Mouse (Mus musculus) hindbrain, postnatal 0 days (tissue): ENCODE results near the gene Epb41. TPM values are rescaled to one million over a fixed set of nuclear protein-coding genes. Genes with fewer than 3 reads are reported as not detected.
A peak's percentile ranks its signal among the peaks of the same experiment; 100 is the strongest.

ENCODE experiments used
- ATAC-seq: fragments of 200-750 bp; cut with Nextera tagmentation; 2 replicates; pipeline ENCODE4 v1.8.0; 2017; ENCODE audit warnings: mild to moderate bottlenecking, moderate TSS enrichment, moderate library complexity
- DNase-seq: peaks from one replicate; pipeline ENCODE4 v3.0.0-alpha.2; 2015; ENCODE audit warnings: low spot score
- H3K27ac ChIP-seq: fragments of 300-500 bp; sonication (generic); 2 replicates; pipeline ENCODE4 v1.5.1; 2014; ENCODE audit warnings: mild to moderate bottlenecking
- H3K27me3 ChIP-seq: fragments of 300-500 bp; sonication (generic); 2 replicates; pipeline ENCODE4 v1.6.1; 2014; ENCODE audit warnings: low read length, mixed read lengths; ENCODE audit not compliant: insufficient read depth
- H3K36me3 ChIP-seq: fragments of 300-500 bp; sonication (generic); 2 replicates; pipeline ENCODE4 v1.6.1; 2014; ENCODE audit warnings: low read length, mixed read lengths; ENCODE audit not compliant: insufficient read depth
- H3K4me1 ChIP-seq: fragments of 300-500 bp; sonication (generic); 2 replicates; pipeline ENCODE4 v1.6.1; 2014; ENCODE audit warnings: antibody characterized with exemption, low read length, mixed read lengths; ENCODE audit not compliant: insufficient read depth
- H3K4me2 ChIP-seq: fragments of 300-500 bp; sonication (generic); 2 replicates; pipeline ENCODE4 v1.6.1; 2014; ENCODE audit warnings: low read depth, mild to moderate bottlenecking, low read length, moderate library complexity, mixed read lengths
- H3K4me3 ChIP-seq: fragments of 300-500 bp; sonication (generic); 2 replicates; pipeline ENCODE4 v1.5.1; 2014; ENCODE audit warnings: low read length
- H3K9ac ChIP-seq: fragments of 300-500 bp; sonication (generic); replicated peaks from 2 replicates; pipeline ENCODE4 v1.6.1; 2014; ENCODE audit warnings: mild to moderate bottlenecking, low read length, moderate library complexity, mixed read lengths
- H3K9me3 ChIP-seq: fragments of 300-500 bp; sonication (generic); 2 replicates; pipeline ENCODE4 v1.6.1; 2016; ENCODE audit warnings: low read length, mixed read lengths
- CTCF ChIP-seq: IDR thresholded peaks from 2 replicates; pipeline ENCODE4 v1.5.1; 2016; ENCODE audit warnings: antibody characterized with exemption, control low read depth, low read depth
- WGBS: fragments of 180-500 bp; shearing (Covaris S2); extraction: QIAGEN DNeasy Blood & Tissue Kit; methylation state at CpG from one replicate; pipeline ENCODE4 v1.1.7; 2014; 5-methylcytosine and 5-hydroxymethylcytosine counted together
- polyA plus RNA-seq: library from polyadenylated mRNA; unstranded; fragments of >200 nt; fragmentation: Nextera tagmentation; extraction: Ambion mirVana; gene quantifications from 2 replicates; pipeline ENCODE4 v1.2.1, GENCODE M21; 2015
- total RNA-seq: library from RNA; depleted of rRNA; stranded (reverse); fragments of >200 nt; gene quantifications from 2 replicates; pipeline ENCODE4 v1.2.3, GENCODE M21; 2014; rRNA removed

Gene Epb41
- total RNA-seq: 69.7 and 70.1 TPM in 2 replicates
- 33.3 and 33.7 TPM in 2 replicates for polyA plus RNA-seq

DNA sequence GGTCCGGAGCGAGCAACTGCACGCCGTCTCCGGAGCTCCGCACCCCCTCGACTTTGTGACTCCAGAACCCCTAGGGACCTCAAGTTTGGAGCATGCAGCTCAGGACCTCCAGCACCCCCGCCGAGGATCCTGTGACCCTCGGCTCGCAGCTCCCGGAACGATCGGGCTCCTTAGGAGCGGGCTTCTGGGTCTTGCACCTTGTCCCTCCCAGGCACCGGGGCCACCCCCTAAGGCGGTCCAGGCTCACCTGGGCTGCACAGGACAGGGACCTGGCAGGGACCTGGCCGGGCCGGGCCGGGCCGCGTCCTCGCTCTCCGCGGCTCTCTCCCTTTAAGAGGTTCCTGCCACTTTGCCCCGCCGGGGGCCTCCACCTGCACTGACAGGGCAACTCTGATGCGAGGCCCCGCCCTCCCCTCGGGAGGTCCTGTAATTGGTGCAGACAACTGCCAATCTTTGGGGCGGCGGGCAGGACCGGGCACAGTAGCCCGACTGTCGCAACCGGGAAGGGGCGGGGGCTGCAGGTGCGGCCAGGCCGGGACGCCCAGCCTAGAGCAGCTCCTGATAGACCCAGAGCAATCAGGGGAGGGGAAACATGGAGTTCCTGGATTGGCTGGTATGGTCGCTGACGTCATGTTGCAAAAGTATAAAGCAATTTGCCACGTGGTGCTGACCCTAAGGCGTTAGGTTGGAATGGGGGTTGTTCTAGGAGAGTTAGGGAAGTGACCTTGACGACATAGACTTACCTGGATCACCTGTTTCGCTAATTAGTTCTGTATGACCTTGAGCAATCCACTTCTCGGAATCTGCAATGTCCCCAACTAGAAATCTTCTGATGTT lies at the start of gene Epb41:
Gene Epb41 (minus strand): TSS at position 389 of the 837 bp plus-strand sequence.
- Histone ChIP-seq H3K27me3 (peaks cover 4% of the 10 kb centered on the region; the same call in 1 of the 2 replicates), H3K4me1 (peaks cover 10% of the 10 kb centered on the region; the same call in 1 of the 2 replicates), H3K27ac (no peak within 1 kb of the TSS), H3K4me2 (peak within 1 kb of the TSS; percentile 100), H3K9me3 (no peaks in the 10 kb centered on the region), H3K9ac (peak within 1 kb of the TSS; percentile 63), H3K4me3 (peak within 1 kb of the TSS; percentile 73), H3K36me3 (no peaks in the 10 kb centered on the region)
- ATAC-seq (peak; percentile 93), DNase-seq (peak; percentile 87)
- no peak for TF ChIP-seq CTCF
- 2% methylated on average over 44 of the region's 47 CpGs for WGBS

DNA sequence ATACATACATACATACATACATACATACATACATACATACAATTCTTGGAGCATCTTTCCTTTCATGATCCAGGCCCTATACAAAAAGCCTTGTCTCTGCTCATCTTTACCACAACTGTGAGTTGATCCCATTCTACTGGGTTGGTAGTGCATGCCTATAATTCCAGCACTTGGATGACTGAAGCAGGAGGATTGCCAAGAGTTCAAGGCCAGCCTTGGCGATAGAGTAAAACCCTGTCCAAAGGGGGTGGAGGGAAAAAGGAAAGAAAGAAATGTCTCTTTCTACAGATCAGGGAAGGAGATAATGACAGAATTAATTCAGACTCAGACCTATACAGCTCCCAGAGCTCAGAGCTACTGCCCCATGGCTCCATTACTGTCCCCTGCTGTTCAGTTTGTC lies 48.0 kb upstream of the Epb41 start:
- H3K9ac ChIP-seq: no peak overlapping the region
- no peak for TF ChIP-seq CTCF
- H3K9me3 ChIP-seq: no peaks in the 10 kb centered on the region
- no peaks in the 10 kb centered on the region for H3K4me1 ChIP-seq
- no peaks in the 10 kb centered on the region for H3K27me3 ChIP-seq
- no peak overlapping the region for H3K4me3 ChIP-seq
- no peak for DNase-seq
- no peak for ATAC-seq
- H3K27ac ChIP-seq: no peak overlapping the region
- no peaks in the 10 kb centered on the region for H3K36me3 ChIP-seq
- no peak overlapping the region for H3K4me2 ChIP-seq
- WGBS: 70% methylated on average over 1 of the region's 1 CpGs

DNA sequence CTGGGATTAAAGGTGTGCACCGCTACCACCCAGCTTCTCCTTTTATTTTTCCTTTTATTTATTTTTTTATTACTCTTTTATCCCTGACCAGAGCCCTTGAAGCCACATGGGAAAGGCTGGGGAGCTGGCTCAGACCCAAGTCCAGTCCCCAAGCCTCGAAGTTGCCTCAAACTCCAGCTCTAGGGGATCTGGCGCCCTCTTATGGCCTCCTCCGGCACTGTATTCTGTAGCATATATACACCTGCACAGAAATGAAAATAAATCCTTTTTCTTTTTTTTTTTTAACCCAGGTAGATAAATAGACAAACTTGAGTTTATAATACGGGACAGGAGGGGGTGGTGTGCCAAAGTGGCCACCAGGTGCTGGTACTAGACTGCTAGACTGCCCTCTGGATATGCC lies 46.6 kb upstream of the Epb41 start:
- DNase-seq: no peak
- no peak overlapping the region for H3K4me3 ChIP-seq
- no peak overlapping the region for H3K4me2 ChIP-seq
- TF ChIP-seq CTCF: no peak
- 86% methylated on average over 5 of the region's 5 CpGs for WGBS
- no peaks in the 10 kb centered on the region for H3K4me1 ChIP-seq
- no peak overlapping the region for H3K9ac ChIP-seq
- H3K9me3 ChIP-seq: no peaks in the 10 kb centered on the region
- no peak overlapping the region for H3K27ac ChIP-seq
- no peaks in the 10 kb centered on the region for H3K27me3 ChIP-seq
- H3K36me3 ChIP-seq: no peaks in the 10 kb centered on the region
- ATAC-seq: no peak

DNA sequence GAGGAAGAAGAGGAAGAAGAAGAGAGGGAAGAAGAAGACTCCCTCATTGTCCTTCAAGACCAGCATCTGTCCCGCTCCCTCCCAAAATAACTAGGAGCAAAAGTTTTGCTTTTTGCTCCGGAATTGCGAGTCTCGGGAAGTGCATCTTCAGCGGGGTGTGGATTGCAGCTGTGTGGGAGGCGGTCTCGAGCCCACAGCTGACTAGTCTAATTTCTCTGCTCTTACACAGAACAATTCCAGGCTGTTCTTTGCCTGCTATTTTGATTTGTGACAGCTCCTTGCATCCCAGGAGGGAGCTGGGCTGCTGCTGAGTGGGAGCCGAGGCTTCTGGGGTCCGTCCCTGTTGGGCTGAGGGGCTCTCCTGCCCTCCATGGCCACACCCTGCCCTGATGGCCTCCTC lies 44.4 kb upstream of the Epb41 start:
- WGBS: 59% methylated on average over 9 of the region's 9 CpGs
- Histone ChIP-seq H3K9me3 (no peaks in the 10 kb centered on the region), H3K27me3 (no peaks in the 10 kb centered on the region), H3K4me1 (no peaks in the 10 kb centered on the region), H3K36me3 (no peaks in the 10 kb centered on the region), H3K4me3 (no peak overlapping the region), H3K27ac (no peak overlapping the region), H3K4me2 (no peak overlapping the region), H3K9ac (no peak overlapping the region)
- TF ChIP-seq CTCF: no peak
- ATAC-seq (no peak), DNase-seq (no peak)

DNA sequence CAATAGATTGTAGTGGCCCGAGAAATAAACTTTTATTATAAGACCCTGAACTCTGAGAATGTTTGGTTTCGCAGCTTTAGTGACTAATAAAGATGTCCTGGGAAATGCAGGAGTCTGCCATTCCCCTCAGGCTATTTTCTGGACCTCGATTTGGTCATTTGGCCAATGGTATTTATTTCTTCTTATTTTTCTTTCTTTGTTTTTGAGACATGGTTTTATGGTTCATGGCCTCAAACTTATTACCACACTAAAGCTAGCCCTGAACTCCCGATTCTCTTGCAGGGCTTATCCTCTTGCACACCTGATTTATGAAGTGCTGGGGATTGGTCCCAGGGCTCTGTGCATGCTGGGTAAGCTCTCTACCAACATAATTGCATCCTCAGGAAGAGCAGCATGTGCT lies 41.2 kb upstream of the Epb41 start:
- Histone ChIP-seq H3K27ac (no peak overlapping the region), H3K4me2 (no peak overlapping the region), H3K9me3 (no peaks in the 10 kb centered on the region), H3K4me3 (no peak overlapping the region), H3K36me3 (no peaks in the 10 kb centered on the region), H3K4me1 (no peaks in the 10 kb centered on the region), H3K27me3 (no peaks in the 10 kb centered on the region), H3K9ac (no peak overlapping the region)
- 91% methylated on average over 4 of the region's 4 CpGs for WGBS
- DNase-seq: no peak
- no peak for ATAC-seq
- TF ChIP-seq CTCF: no peak

DNA sequence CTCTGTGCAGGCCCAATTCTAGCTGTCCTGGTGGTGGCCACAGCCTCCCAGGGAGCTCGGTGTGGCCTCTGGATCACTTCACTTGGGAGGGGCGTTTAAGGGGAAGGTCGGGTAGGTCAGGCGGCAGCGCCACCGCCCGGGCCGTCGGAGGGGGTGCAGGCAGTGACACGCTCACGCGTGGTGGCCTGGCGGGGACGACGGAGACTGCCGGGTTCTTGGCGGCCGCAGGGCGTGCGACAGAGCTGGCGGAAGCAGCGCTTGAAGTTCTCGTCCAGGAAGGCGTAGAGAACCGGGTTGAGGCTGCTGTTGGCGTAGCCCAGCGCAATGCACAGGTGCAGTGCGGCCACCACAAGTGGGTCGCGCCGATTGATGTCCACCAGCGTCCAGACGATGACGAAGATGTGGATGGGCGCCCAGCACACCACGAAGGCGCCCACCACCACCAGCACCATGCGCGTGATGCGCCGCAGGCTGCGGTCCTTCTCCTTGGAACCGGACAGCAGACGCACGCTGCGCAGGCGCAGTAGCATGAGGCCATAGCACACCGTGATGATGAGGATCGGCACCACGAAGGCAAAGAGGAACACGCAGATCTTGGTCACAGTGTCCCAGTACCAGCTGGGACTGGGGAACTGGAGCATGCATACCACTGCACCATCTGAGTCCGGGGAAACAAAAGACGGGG lies 38.4 kb upstream of the Epb41 start:
- no peaks in the 10 kb centered on the region for H3K4me1 ChIP-seq
- peak; percentile 50 for DNase-seq
- no peaks in the 10 kb centered on the region for H3K36me3 ChIP-seq
- ATAC-seq: peak; percentile 56; the same call in 1 of the 2 replicates
- peak overlapping the region; percentile 35; the same call in 1 of the 2 replicates for H3K9ac ChIP-seq
- no peak for TF ChIP-seq CTCF
- peak overlapping the region; percentile 19 for H3K4me3 ChIP-seq
- no peak overlapping the region for H3K27ac ChIP-seq
- peak overlapping the region; percentile 55 for H3K4me2 ChIP-seq
- no peaks in the 10 kb centered on the region for H3K9me3 ChIP-seq
- 42% methylated on average over 53 of the region's 53 CpGs for WGBS
- H3K27me3 ChIP-seq: no peaks in the 10 kb centered on the region
